Mouse (Mus musculus): ENCODE measurements at regions not wholly inside any gene's neighbourhood (a gene's known extent, or its start where the extent isn't known, plus 50 kb on each side); places are given as distances from the start of the nearest gene placed in this dataset.

- H3K9me3 ChIP-seq (replicated peaks; ENCODE audit: control insufficient read depth, low read length): no peaks in the 10 kb centered on the region
- no peaks in the 10 kb centered on the region for H3K4me1 ChIP-seq (ENCODE audit: control insufficient read depth, insufficient read depth)
- DNase-seq (ENCODE audit: low spot score): no peak
- TF ChIP-seq CTCF (IDR thresholded peaks at IDR 0.05; ENCODE audit: low read depth) (no peak), EP300 (IDR thresholded peaks at IDR 0.05; ENCODE audit: low read depth) (no peak)
- no peak for ATAC-seq (ENCODE audit: insufficient read depth, low read depth)
- no peak overlapping the region for H3K4me2 ChIP-seq (ENCODE audit: low read depth, low read length)
- WGBS: 71% methylated on average over 13 of the region's 13 CpGs
- no peak overlapping the region for H3K4me3 ChIP-seq (ENCODE audit: low read depth, low read length)
- no peaks in the 10 kb centered on the region for H3K36me3 ChIP-seq (replicated peaks; ENCODE audit: control insufficient read depth, insufficient read depth, low read length)
- H3K9ac ChIP-seq (replicated peaks; ENCODE audit: low read depth, low read length): no peak overlapping the region
- no peaks in the 10 kb centered on the region for H3K27me3 ChIP-seq (ENCODE audit: control insufficient read depth, insufficient read depth, low read length)
- H3K27ac ChIP-seq (ENCODE audit: low read depth): no peak overlapping the region
Measured at GRCm38 (mm10) chr10:119342317-119343114, 102.7 kb upstream of the Cand1 start.

GRCm38 (mm10) chr10:119340323-119340722, 100.5 kb upstream of the Cand1 start:
- no peaks in the 10 kb centered on the region for H3K9me3 ChIP-seq (replicated peaks; ENCODE audit: control insufficient read depth, low read length)
- TF ChIP-seq EP300 (IDR thresholded peaks at IDR 0.05; ENCODE audit: low read depth) (no peak), CTCF (IDR thresholded peaks at IDR 0.05; ENCODE audit: low read depth) (peak; percentile 23; the same call in 1 of the 2 replicates)
- no peaks in the 10 kb centered on the region for H3K36me3 ChIP-seq (replicated peaks; ENCODE audit: control insufficient read depth, insufficient read depth, low read length)
- H3K4me3 ChIP-seq (ENCODE audit: low read depth, low read length): no peak overlapping the region
- H3K4me2 ChIP-seq (ENCODE audit: low read depth, low read length): no peak overlapping the region
- ATAC-seq (ENCODE audit: insufficient read depth, low read depth) (no peak), DNase-seq (ENCODE audit: low spot score) (no peak)
- no peaks in the 10 kb centered on the region for H3K27me3 ChIP-seq (ENCODE audit: control insufficient read depth, insufficient read depth, low read length)
- no peak overlapping the region for H3K27ac ChIP-seq (ENCODE audit: low read depth)
- no peak overlapping the region for H3K9ac ChIP-seq (replicated peaks; ENCODE audit: low read depth, low read length)
- no peaks in the 10 kb centered on the region for H3K4me1 ChIP-seq (ENCODE audit: control insufficient read depth, insufficient read depth)
- WGBS: 65% methylated on average over 8 of the region's 8 CpGs

GRCm38 (mm10) chr10:119326912-119327311, 87.1 kb upstream of the Cand1 start:
- TF ChIP-seq EP300 (IDR thresholded peaks at IDR 0.05; ENCODE audit: low read depth) (no peak), CTCF (IDR thresholded peaks at IDR 0.05; ENCODE audit: low read depth) (no peak)
- Histone ChIP-seq H3K4me2 (ENCODE audit: low read depth, low read length) (no peak overlapping the region), H3K36me3 (replicated peaks; ENCODE audit: control insufficient read depth, insufficient read depth, low read length) (no peaks in the 10 kb centered on the region), H3K9me3 (replicated peaks; ENCODE audit: control insufficient read depth, low read length) (no peaks in the 10 kb centered on the region), H3K27ac (ENCODE audit: low read depth) (no peak overlapping the region), H3K4me1 (ENCODE audit: control insufficient read depth, insufficient read depth) (no peaks in the 10 kb centered on the region), H3K9ac (replicated peaks; ENCODE audit: low read depth, low read length) (no peak overlapping the region), H3K27me3 (ENCODE audit: control insufficient read depth, insufficient read depth, low read length) (no peaks in the 10 kb centered on the region), H3K4me3 (ENCODE audit: low read depth, low read length) (no peak overlapping the region)
- DNase-seq (ENCODE audit: low spot score) (no peak), ATAC-seq (ENCODE audit: insufficient read depth, low read depth) (no peak)
- WGBS: 28% methylated on average over 6 of the region's 6 CpGs

GRCm38 (mm10) chr10:119319953-119320352, 80.1 kb upstream of the Cand1 start:
- no peak overlapping the region for H3K9ac ChIP-seq (replicated peaks; ENCODE audit: low read depth, low read length)
- no peak overlapping the region for H3K27ac ChIP-seq (ENCODE audit: low read depth)
- H3K4me2 ChIP-seq (ENCODE audit: low read depth, low read length): no peak overlapping the region
- H3K9me3 ChIP-seq (replicated peaks; ENCODE audit: control insufficient read depth, low read length): no peaks in the 10 kb centered on the region
- H3K4me1 ChIP-seq (ENCODE audit: control insufficient read depth, insufficient read depth): no peaks in the 10 kb centered on the region
- H3K27me3 ChIP-seq (ENCODE audit: control insufficient read depth, insufficient read depth, low read length): no peaks in the 10 kb centered on the region
- DNase-seq (ENCODE audit: low spot score): no peak
- no peaks in the 10 kb centered on the region for H3K36me3 ChIP-seq (replicated peaks; ENCODE audit: control insufficient read depth, insufficient read depth, low read length)
- H3K4me3 ChIP-seq (ENCODE audit: low read depth, low read length): no peak overlapping the region
- WGBS: 87% methylated on average over 8 of the region's 8 CpGs
- ATAC-seq (ENCODE audit: insufficient read depth, low read depth): no peak
- no peak for TF ChIP-seq CTCF (IDR thresholded peaks at IDR 0.05; ENCODE audit: low read depth)
- TF ChIP-seq EP300 (IDR thresholded peaks at IDR 0.05; ENCODE audit: low read depth): no peak

GRCm38 (mm10) chr10:119318416-119318815, 78.6 kb upstream of the Cand1 start:
- TF ChIP-seq CTCF (IDR thresholded peaks at IDR 0.05; ENCODE audit: low read depth): no peak
- no peak for TF ChIP-seq EP300 (IDR thresholded peaks at IDR 0.05; ENCODE audit: low read depth)
- Histone ChIP-seq H3K27ac (ENCODE audit: low read depth) (no peak overlapping the region), H3K4me3 (ENCODE audit: low read depth, low read length) (no peak overlapping the region), H3K4me2 (ENCODE audit: low read depth, low read length) (no peak overlapping the region), H3K27me3 (ENCODE audit: control insufficient read depth, insufficient read depth, low read length) (no peaks in the 10 kb centered on the region), H3K9me3 (replicated peaks; ENCODE audit: control insufficient read depth, low read length) (no peaks in the 10 kb centered on the region), H3K9ac (replicated peaks; ENCODE audit: low read depth, low read length) (no peak overlapping the region), H3K36me3 (replicated peaks; ENCODE audit: control insufficient read depth, insufficient read depth, low read length) (no peaks in the 10 kb centered on the region), H3K4me1 (ENCODE audit: control insufficient read depth, insufficient read depth) (no peaks in the 10 kb centered on the region)
- no peak for DNase-seq (ENCODE audit: low spot score)
- 79% methylated on average over 8 of the region's 8 CpGs for WGBS
- ATAC-seq (ENCODE audit: insufficient read depth, low read depth): no peak

GRCm38 (mm10) chr10:119311578-119311977, 71.7 kb upstream of the Cand1 start:
- Histone ChIP-seq H3K27ac (ENCODE audit: low read depth) (no peak overlapping the region), H3K4me3 (ENCODE audit: low read depth, low read length) (no peak overlapping the region), H3K9ac (replicated peaks; ENCODE audit: low read depth, low read length) (no peak overlapping the region), H3K9me3 (replicated peaks; ENCODE audit: control insufficient read depth, low read length) (no peaks in the 10 kb centered on the region), H3K36me3 (replicated peaks; ENCODE audit: control insufficient read depth, insufficient read depth, low read length) (no peaks in the 10 kb centered on the region), H3K4me1 (ENCODE audit: control insufficient read depth, insufficient read depth) (no peaks in the 10 kb centered on the region), H3K27me3 (ENCODE audit: control insufficient read depth, insufficient read depth, low read length) (no peaks in the 10 kb centered on the region), H3K4me2 (ENCODE audit: low read depth, low read length) (no peak overlapping the region)
- no peak for TF ChIP-seq EP300 (IDR thresholded peaks at IDR 0.05; ENCODE audit: low read depth)
- TF ChIP-seq CTCF (IDR thresholded peaks at IDR 0.05; ENCODE audit: low read depth): no peak
- ATAC-seq (ENCODE audit: insufficient read depth, low read depth) (no peak), DNase-seq (ENCODE audit: low spot score) (no peak)
- WGBS: 22% methylated on average over 1 of the region's 1 CpGs

Data from heart, postnatal 0 days (tissue).